Mouse (Mus musculus) inflammation-experienced regulatory T-cells, adult 16 weeks (primary cell): Measurements from ENCODE around the gene Gjb1. TPM values are rescaled to one million over a fixed set of nuclear protein-coding genes. Genes with fewer than 3 reads are reported as not detected.

ENCODE experiments used
- polyA plus RNA-seq: library from polyadenylated mRNA; unstranded; fragments of 100-300 nt; shearing (Covaris generic); gene quantifications from one replicate; pipeline ENCODE4 v1.2.1, GENCODE M21; 2017

Gene Gjb1
- polyA plus RNA-seq: not detected

GRCm38 (mm10) chrX:101376190-101376968, at the start of gene Gjb1:
TSS of gene Gjb1 (plus strand) at chrX:101376378.

DNA sequence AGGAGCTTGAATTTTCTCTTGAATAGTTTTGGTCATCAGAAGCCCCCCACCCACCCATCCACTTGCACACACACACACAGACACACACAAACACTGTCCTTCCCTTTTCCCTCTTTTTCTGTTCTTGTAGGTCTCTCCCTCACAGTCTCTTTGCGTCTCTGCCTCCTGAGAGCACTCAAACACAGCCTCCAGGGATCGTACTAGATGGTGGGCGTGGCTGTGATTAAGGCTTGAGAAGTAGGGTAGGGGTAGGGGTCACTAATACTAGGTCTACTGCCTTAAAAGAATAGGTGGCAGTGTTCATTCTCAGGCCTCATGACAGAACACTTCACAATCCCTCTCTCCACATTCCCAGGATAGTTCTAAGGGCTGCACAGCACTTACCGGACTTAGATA, 44.5 kb downstream of the Gjb1 start, which contains the start of gene Zmym3:
Zmym3 (minus strand) TSS at position 150 of the 396 bp plus-strand sequence.

DNA sequence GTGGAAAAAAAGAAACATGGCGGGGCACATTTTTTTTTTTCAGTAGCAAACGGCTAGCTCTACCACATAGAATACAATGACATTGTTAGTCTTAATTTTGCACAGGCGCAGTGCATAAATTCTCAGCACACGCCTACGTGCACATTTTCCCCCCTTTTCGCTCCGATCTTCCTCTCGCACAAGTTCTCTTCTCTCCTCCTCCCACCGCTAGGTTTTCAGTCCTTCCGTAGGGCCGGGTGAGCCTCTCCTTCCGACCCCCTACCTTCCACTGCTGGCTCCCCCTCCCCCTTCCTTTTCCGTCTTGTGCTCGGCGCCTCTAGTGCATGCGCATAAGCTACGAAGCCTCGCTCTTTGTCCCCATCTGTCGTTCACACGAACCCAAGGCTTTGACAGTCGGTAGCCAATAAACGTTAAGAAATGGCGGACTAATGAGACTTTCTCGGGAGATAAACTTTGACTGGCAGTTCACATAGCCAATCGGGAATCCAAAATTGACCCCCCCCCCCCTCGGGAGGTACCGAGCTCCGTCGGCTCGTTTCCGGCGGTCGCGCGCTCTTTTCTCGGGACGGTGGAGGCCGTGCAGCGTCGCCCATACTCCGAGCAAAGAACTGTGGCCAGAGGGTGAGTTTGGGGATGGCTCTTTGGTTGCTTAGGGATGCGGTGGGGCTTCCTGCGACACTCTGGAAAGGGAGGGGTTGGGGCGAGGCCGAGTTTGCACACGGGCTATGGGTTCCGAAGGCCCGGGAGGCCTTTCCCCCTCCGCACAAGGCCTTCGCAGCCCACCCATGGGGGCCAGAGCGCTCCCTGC, 53.2 kb downstream of the Gjb1 start, which contains the start of gene Nono:
Nono (plus strand) TSS at position 177 of the 808 bp plus-strand sequence.

Other genes with a start within 250 kb of the Gjb1 start
- gene Snx12, start 153.8 kb upstream of the Gjb1 start, polyA plus RNA-seq: 60.7 TPM
- gene Foxo4, start 121.8 kb upstream of the Gjb1 start, polyA plus RNA-seq: 2.0 TPM
- gene Gm614, start 112.4 kb upstream of the Gjb1 start, polyA plus RNA-seq: 4.8 TPM
- 1,777 TPM for gene Il2rg, start 108.1 kb upstream of the Gjb1 start, polyA plus RNA-seq
- not detected for gene Gm20489, start 107.4 kb upstream of the Gjb1 start, polyA plus RNA-seq
- gene Med12, start 102.3 kb upstream of the Gjb1 start, polyA plus RNA-seq: 99.2 TPM
- 0.07 TPM for gene Nlgn3, start 77.2 kb upstream of the Gjb1 start, polyA plus RNA-seq
- gene Zmym3, start 44.5 kb downstream of the Gjb1 start, polyA plus RNA-seq: 21.8 TPM
- gene Nono, start 52.9 kb downstream of the Gjb1 start, polyA plus RNA-seq: 343 TPM
- gene Itgb1bp2, start 72.7 kb downstream of the Gjb1 start, polyA plus RNA-seq: 0.56 TPM
- gene Taf1, start 156.4 kb downstream of the Gjb1 start, polyA plus RNA-seq: 34.7 TPM